Mouse (Mus musculus) testis, adult 2 months (tissue): ENCODE measurements around the gene Paqr6. TPM values are rescaled to one million over a fixed set of nuclear protein-coding genes. Genes with fewer than 3 reads are reported as not detected.
"Not testable (repeated sequence)": the region's sequence is repeated elsewhere in the genome, so short reads cannot be mapped to it uniquely, and the experiment has no call there.

Experiments used
- H3K27ac ChIP-seq: fragments of 200-500 bp; 2 replicates; pipeline ENCODE4 v1.5.1; 2012; ENCODE audit warnings: low read depth, low read length; ENCODE audit not compliant: control insufficient read depth, insufficient read depth
- H3K27me3 ChIP-seq: fragments of 200-500 bp; 2 replicates; pipeline ENCODE4 v1.6.1; 2012; ENCODE audit warnings: mild to moderate bottlenecking, low read length, moderate library complexity; ENCODE audit not compliant: control insufficient read depth, insufficient read depth
- H3K36me3 ChIP-seq: fragments of 200-500 bp; 2 replicates; pipeline ENCODE4 v1.6.1; 2012; ENCODE audit warnings: mild to moderate bottlenecking, low read length; ENCODE audit not compliant: control insufficient read depth, insufficient read depth
- H3K4me1 ChIP-seq: fragments of 200-500 bp; 2 replicates; pipeline ENCODE4 v1.6.1; 2012; ENCODE audit warnings: low read length; ENCODE audit not compliant: control insufficient read depth, insufficient read depth
- H3K4me3 ChIP-seq: fragments of 200-500 bp; 2 replicates; pipeline ENCODE4 v1.5.1; 2012; ENCODE audit warnings: low read depth, mild to moderate bottlenecking, low read length, moderate library complexity, mixed read lengths; ENCODE audit not compliant: control insufficient read depth
- CTCF ChIP-seq: fragments of 200-500 bp; IDR thresholded peaks from 2 replicates; pipeline ENCODE4 v1.5.1; 2012; ENCODE audit warnings: low read depth, mild to moderate bottlenecking, inconsistent platforms, low read length, moderate library complexity; ENCODE audit not compliant: control insufficient read depth, insufficient read depth, insufficient replicate concordance
- POLR2A ChIP-seq: fragments of 200-500 bp; IDR thresholded peaks from 2 replicates; pipeline ENCODE4 v1.6.1; 2012; ENCODE audit warnings: low read depth, mild to moderate bottlenecking, inconsistent platforms, low read length, moderate library complexity; ENCODE audit not compliant: control insufficient read depth
- polyA plus RNA-seq: library from polyadenylated mRNA; depleted of rRNA; stranded (reverse); fragments of >200 nt; gene quantifications from 2 replicates; pipeline ENCODE4 v1.2.3, GENCODE M21; 2012

Paqr6 gene
- polyA plus RNA-seq, 1 experiment = 6.4 TPM

- Histone ChIP-seq H3K36me3 (peaks cover 1% of the 10 kb centered on the region), H3K27me3 (no peaks in the 10 kb centered on the region)
These were observed 4.8 kb upstream of the Paqr6 start for GRCm38 (mm10) chr3:88359584-88359983.

GRCm38 (mm10) chr3:88359989-88360388 is 4.4 kb upstream of the Paqr6 start:
- no peaks in the 10 kb centered on the region for H3K27me3 ChIP-seq
- H3K36me3 ChIP-seq = peaks cover 1% of the 10 kb centered on the region
- TF ChIP-seq POLR2A (no peak), CTCF (no peak)
- H3K4me1 ChIP-seq = peaks cover 8% of the 10 kb centered on the region
- peak overlapping the region; percentile 46; the same call in 1 of the 2 replicates for H3K27ac ChIP-seq
- H3K4me3 ChIP-seq = no peak overlapping the region

More at GRCm38 (mm10) chr3:88359584-88359983, 4.8 kb upstream of the Paqr6 start:
- TF ChIP-seq CTCF (no peak), POLR2A (no peak)
- peaks cover 3% of the 10 kb centered on the region; the same call in 1 of the 2 replicates for H3K4me1 ChIP-seq
- H3K27ac ChIP-seq = peak overlapping the region; percentile 27; the same call in 1 of the 2 replicates
- H3K4me3 ChIP-seq = no peak overlapping the region

GRCm38 (mm10) chr3:88361096-88361495 is 3.3 kb upstream of the Paqr6 start:
- no peak overlapping the region for H3K4me3 ChIP-seq
- H3K27me3 ChIP-seq = no peaks in the 10 kb centered on the region
- peaks cover 1% of the 10 kb centered on the region for H3K36me3 ChIP-seq
- peaks cover 16% of the 10 kb centered on the region for H3K4me1 ChIP-seq
- H3K27ac ChIP-seq = no peak overlapping the region
- no peak for TF ChIP-seq POLR2A
- TF ChIP-seq CTCF = no peak

- H3K36me3 ChIP-seq = peaks cover 1% of the 10 kb centered on the region
- peak overlapping the region; percentile 3; the same call in 1 of the 2 replicates for H3K27ac ChIP-seq
- H3K4me1 ChIP-seq = peaks cover 16% of the 10 kb centered on the region
- TF ChIP-seq POLR2A = no peak
- no peak for TF ChIP-seq CTCF
- H3K4me3 ChIP-seq = no peak overlapping the region
- no peaks in the 10 kb centered on the region for H3K27me3 ChIP-seq
These were observed 2.6 kb upstream of the Paqr6 start for GRCm38 (mm10) chr3:88361612-88362313.

GRCm38 (mm10) chr3:88363700-88364099 is 684 bp upstream of the Paqr6 start:
- H3K4me3 ChIP-seq = no peak overlapping the region
- no peak for TF ChIP-seq CTCF
- no peak for TF ChIP-seq POLR2A
- H3K27ac ChIP-seq = no peak overlapping the region
- peaks cover 1% of the 10 kb centered on the region; the same call in 1 of the 2 replicates for H3K36me3 ChIP-seq
- peaks cover 16% of the 10 kb centered on the region for H3K4me1 ChIP-seq
- H3K27me3 ChIP-seq = no peaks in the 10 kb centered on the region

GRCm38 (mm10) chr3:88365705-88366361 is 1.4 kb downstream of the Paqr6 start:
- H3K4me3 ChIP-seq = peak overlapping the region; percentile 10
- H3K4me1 ChIP-seq = peaks cover 16% of the 10 kb centered on the region
- H3K27me3 ChIP-seq = no peaks in the 10 kb centered on the region
- no peak overlapping the region for H3K27ac ChIP-seq
- TF ChIP-seq POLR2A = no peak
- no peak for TF ChIP-seq CTCF
- H3K36me3 ChIP-seq = no peaks in the 10 kb centered on the region

- not testable (repeated sequence) for H3K27me3 ChIP-seq, H3K36me3 ChIP-seq, H3K27ac ChIP-seq, H3K4me3 ChIP-seq
- H3K4me1 ChIP-seq = peaks cover 16% of the 10 kb centered on the region
These were observed 2.5 kb downstream of the Paqr6 start for GRCm38 (mm10) chr3:88366830-88367428.

GRCm38 (mm10) chr3:88367517-88367916 is 3.1 kb downstream of the Paqr6 start:
- not testable (repeated sequence) for H3K27me3 ChIP-seq, H3K27ac ChIP-seq, H3K36me3 ChIP-seq, H3K4me3 ChIP-seq
- H3K4me1 ChIP-seq = peaks cover 16% of the 10 kb centered on the region

- not testable (repeated sequence) for H3K27ac ChIP-seq, H3K27me3 ChIP-seq, H3K4me3 ChIP-seq, H3K36me3 ChIP-seq
- peaks cover 16% of the 10 kb centered on the region for H3K4me1 ChIP-seq
These were observed 4.1 kb downstream of the Paqr6 start for GRCm38 (mm10) chr3:88368511-88368910.

- not testable (repeated sequence) for H3K4me1 ChIP-seq, H3K4me3 ChIP-seq, H3K27ac ChIP-seq, H3K27me3 ChIP-seq, H3K36me3 ChIP-seq
These were observed 8.3 kb downstream of the Paqr6 start, which contains the start of gene Bglap3 for GRCm38 (mm10) chr3:88372643-88373042. Gene Bglap3, minus strand, starts transcription at chr3:88372743.
